ENCODE assay signal across 8 mouse cellular contexts in genomic region chr15:41951276-41951675, GRCm38 (mm10).
DNase-seq lines count a peak whose midpoint lies in the region; ATAC-seq and TF ChIP-seq lines count a peak whose summit lies in the region.

No protein-coding gene starts in this region.

- H3K4me1 ChIP-seq in lung, postnatal 0 days (ENCODE audit: insufficient read depth, low read depth, low read length): no peaks in the 10 kb centered on the region; the same call in 1 of the 2 replicates
- H3K4me1 ChIP-seq in cortical plate, adult 2 months (ENCODE audit: control insufficient read depth, insufficient read depth, low read length): no peaks in the 10 kb centered on the region
- peaks cover 15% of the 10 kb centered on the region for H3K4me1 ChIP-seq in limb, embryonic 11.5 days (ENCODE audit: control insufficient read depth, insufficient read depth, low read length)

- peak; percentile 56 for TF ChIP-seq CTCF in lung, postnatal 0 days (IDR thresholded peaks at IDR 0.05)
- TF ChIP-seq CTCF in cortical plate, adult 2 months (IDR thresholded peaks at IDR 0.05; ENCODE audit: extremely low read depth, insufficient read depth, low read length): peak; percentile 34; the same call in 1 of the 2 replicates

- H3K27me3 ChIP-seq in lung, postnatal 0 days (replicated peaks; ENCODE audit: insufficient read depth, low read length): no peaks in the 10 kb centered on the region
- no peaks in the 10 kb centered on the region for H3K27me3 ChIP-seq in limb, embryonic 11.5 days (ENCODE audit: control insufficient read depth, insufficient read depth, low read length)

- ATAC-seq in frontal cortex, adult (ENCODE audit: low TSS enrichment): peak; percentile 88
- ATAC-seq in lung, postnatal 0 days: no peak
- ATAC-seq in limb, embryonic 11.5 days (ENCODE audit: insufficient number of reproducible peaks, low FRiP score, low TSS enrichment, low read depth): no peak

- no peak for TF ChIP-seq POLR2A in cortical plate, adult 2 months (IDR thresholded peaks at IDR 0.05; ENCODE audit: extremely low read depth, insufficient read depth, low read length)

- no peak for TF ChIP-seq EP300 in lung, postnatal 0 days (IDR thresholded peaks at IDR 0.05)

- WGBS in lung, postnatal 0 days: 63% methylated on average over 5 of the region's 5 CpGs
- 58% methylated on average over 5 of the region's 5 CpGs for WGBS in limb, embryonic 11.5 days

- H3K36me3 ChIP-seq in lung, postnatal 0 days (ENCODE audit: insufficient read depth, low read length): no peaks in the 10 kb centered on the region
- no peaks in the 10 kb centered on the region for H3K36me3 ChIP-seq in limb, embryonic 11.5 days (ENCODE audit: control insufficient read depth, insufficient read depth, low read length)

- H3K27ac ChIP-seq in lung, postnatal 0 days (ENCODE audit: low read length): no peak overlapping the region
- H3K27ac ChIP-seq in cortical plate, adult 2 months (ENCODE audit: insufficient read depth, low read length): no peak overlapping the region
- H3K27ac ChIP-seq in limb, embryonic 11.5 days (replicated peaks; ENCODE audit: low read depth, low read length): no peak overlapping the region

- H3K4me3 ChIP-seq in lung, postnatal 0 days (ENCODE audit: low read depth, low read length): no peak overlapping the region
- H3K4me3 ChIP-seq in cortical plate, adult 2 months (ENCODE audit: insufficient read depth, low read length): no peak overlapping the region
- H3K4me3 ChIP-seq in limb, embryonic 11.5 days (ENCODE audit: low read depth, low read length): no peak overlapping the region

- H3K9ac ChIP-seq in lung, postnatal 0 days (replicated peaks; ENCODE audit: low read depth): no peak overlapping the region
- no peak overlapping the region for H3K9ac ChIP-seq in limb, embryonic 11.5 days (ENCODE audit: low read length)

- DNase-seq in frontal cortex, postnatal 10 days (ENCODE audit: low spot score in 2 of 2): no peak
- DNase-seq in lung, postnatal 0 days (ENCODE audit: low spot score): no peak
- DNase-seq in lung, adult 18-20 months: no peak
- DNase-seq in limb, embryonic 11.5 days (ENCODE audit: low spot score): peak; percentile 45
- no peak for DNase-seq in urinary bladder, adult 18-20 months (ENCODE audit: low spot score in 2 of 2)
- DNase-seq in ovary, postnatal 36 days (ENCODE audit: low spot score): no peak

- H3K9me3 ChIP-seq in lung, postnatal 0 days (ENCODE audit: low read length): no peaks in the 10 kb centered on the region
- H3K9me3 ChIP-seq in limb, embryonic 11.5 days (ENCODE audit: control insufficient read depth, low read length): no peaks in the 10 kb centered on the region

- no peak overlapping the region for H3K4me2 ChIP-seq in lung, postnatal 0 days (replicated peaks; ENCODE audit: low read depth, low read length)
- H3K4me2 ChIP-seq in limb, embryonic 11.5 days (ENCODE audit: low read depth, severe bottlenecking): no peak overlapping the region
